Mouse (Mus musculus) gonadal fat pad, adult 2 months (tissue): ENCODE measurements around the gene Lrrc75b. TPM values are rescaled to one million over a fixed set of nuclear protein-coding genes. Genes with fewer than 3 reads are reported as not detected.

Source experiments
- DNase-seq: peaks from one replicate; pipeline ENCODE4 v3.0.0-alpha.2; 2012; ENCODE audit warnings: low read depth
- polyA plus RNA-seq: library from polyadenylated mRNA; depleted of rRNA; stranded (reverse); fragments of >200 nt; gene quantifications from 2 replicates; pipeline ENCODE4 v1.2.3, GENCODE M21; 2012; rRNA removed

Lrrc75b gene
- polyA plus RNA-seq = 9.0 and 18.2 TPM in 2 replicates

GRCm38 (mm10) chr10:75559676-75560548 is at the start of gene Lrrc75b:
TSS of gene Lrrc75b (minus strand) at chr10:75560330.
- DNase-seq = no peak

GRCm38 (mm10) chr10:75608975-75609374 is 48.8 kb upstream of the Lrrc75b start:
- no peak for DNase-seq

GRCm38 (mm10) chr10:75607253-75607652 is 47.1 kb upstream of the Lrrc75b start:
- DNase-seq = no peak

DNA sequence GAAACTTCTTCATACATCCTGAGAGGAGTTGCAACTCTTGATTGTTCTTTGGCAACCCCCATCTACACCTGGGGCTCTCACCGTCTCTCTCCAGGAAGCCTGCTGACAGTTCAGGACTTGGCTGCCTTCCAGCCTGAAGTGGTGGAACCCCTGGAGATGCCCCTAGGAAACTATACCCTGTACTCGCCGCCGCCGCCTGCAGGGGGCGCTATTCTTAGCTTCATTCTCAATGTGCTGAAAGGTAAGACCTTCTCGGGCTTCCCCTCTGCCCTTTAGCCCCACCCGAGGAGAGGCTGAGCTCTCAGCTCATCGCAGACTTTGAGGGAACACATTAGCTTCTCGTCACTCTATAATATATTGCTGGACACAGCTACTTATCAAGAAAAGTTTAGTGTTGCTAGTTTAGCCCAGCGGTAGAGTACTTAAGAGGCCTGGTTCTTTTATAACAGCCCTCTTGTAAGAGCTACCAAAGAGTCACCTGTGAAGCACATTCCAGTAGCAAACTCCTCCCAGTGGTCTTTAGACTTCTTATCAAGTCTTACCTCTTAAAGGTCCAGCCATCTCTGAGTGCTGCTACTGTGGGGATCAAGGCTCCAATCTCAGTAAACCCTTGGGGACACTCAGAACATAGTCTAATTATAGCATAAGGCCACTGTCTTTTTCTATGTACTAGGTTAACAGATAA is 45.2 kb upstream of the Lrrc75b start:
- DNase-seq = no peak

GRCm38 (mm10) chr10:75600189-75600730 is 40.1 kb upstream of the Lrrc75b start:
- no peak for DNase-seq

DNA sequence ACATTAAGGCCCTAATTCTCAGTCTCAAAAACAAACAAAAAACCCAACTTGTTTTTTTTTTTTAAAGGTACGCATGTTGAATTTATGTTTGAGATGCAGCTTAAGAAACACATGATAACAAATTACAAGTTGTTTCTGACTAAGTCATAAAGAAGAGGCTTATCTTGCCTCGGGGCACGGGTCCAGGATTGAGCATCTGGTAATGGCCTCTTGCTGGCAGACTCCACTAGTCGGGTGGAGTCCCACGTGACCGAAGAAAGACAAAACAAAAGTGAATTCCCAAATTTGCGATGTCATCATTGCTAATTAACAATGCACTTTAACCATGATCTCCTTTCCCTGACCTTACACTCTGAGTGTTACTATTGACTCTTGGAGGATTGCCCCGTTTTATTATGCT is 35.9 kb upstream of the Lrrc75b start:
- DNase-seq = no peak

DNA sequence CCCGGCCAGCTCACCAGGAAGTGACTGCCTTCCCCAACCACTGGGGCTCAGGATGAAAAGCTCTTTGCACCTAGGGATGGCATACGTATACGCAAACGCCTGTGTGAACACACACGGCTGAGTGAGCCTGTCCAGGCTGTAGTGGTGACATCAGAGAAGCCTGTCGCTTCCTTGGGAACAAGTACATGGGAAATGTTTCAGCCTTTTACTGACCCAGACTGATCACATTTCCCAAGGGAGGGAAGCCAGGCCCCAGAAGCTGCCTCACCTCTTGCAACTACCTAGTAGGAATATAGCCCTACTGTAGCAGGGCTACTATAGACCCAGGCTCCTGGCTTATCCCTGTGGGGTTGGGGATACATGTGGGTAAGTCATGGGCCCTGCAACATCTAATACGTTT is 32.5 kb upstream of the Lrrc75b start:
- DNase-seq = no peak

- no peak for DNase-seq
Observed at GRCm38 (mm10) chr10:75591211-75591894, 31.2 kb upstream of the Lrrc75b start.

GRCm38 (mm10) chr10:75589651-75590050 is 29.5 kb upstream of the Lrrc75b start:
- DNase-seq = no peak

- no peak for DNase-seq
Observed at GRCm38 (mm10) chr10:75589129-75589528, 29.0 kb upstream of the Lrrc75b start, which contains the start of gene Ggt5. TSS of gene Ggt5 (plus strand) at chr10:75589340.

- DNase-seq = no peak
Observed at GRCm38 (mm10) chr10:75588336-75588735, 28.2 kb upstream of the Lrrc75b start.

DNA sequence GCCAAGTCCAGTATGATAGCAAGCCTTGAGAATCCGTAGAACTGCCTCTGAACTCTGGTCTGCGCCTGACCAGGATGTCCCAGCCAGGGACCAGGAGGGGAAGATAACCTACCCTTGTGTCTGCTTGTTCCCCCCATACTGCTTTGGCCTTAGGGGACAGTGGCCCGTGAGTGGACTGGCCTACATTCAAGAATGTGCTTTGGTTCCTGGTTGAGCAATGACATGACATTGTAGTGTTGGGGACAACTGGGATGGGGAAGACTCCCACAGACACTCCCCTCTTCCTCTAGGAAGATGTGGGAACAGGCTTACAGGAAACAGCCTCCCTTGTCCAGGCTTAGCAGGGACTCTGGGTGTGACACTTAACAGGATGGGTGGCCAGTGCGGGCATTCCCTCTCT is 27.7 kb upstream of the Lrrc75b start:
- no peak for DNase-seq

GRCm38 (mm10) chr10:75586553-75586879 is 26.4 kb upstream of the Lrrc75b start:
- DNase-seq = no peak

GRCm38 (mm10) chr10:75585876-75586552 is 25.9 kb upstream of the Lrrc75b start:
- no peak for DNase-seq

DNA sequence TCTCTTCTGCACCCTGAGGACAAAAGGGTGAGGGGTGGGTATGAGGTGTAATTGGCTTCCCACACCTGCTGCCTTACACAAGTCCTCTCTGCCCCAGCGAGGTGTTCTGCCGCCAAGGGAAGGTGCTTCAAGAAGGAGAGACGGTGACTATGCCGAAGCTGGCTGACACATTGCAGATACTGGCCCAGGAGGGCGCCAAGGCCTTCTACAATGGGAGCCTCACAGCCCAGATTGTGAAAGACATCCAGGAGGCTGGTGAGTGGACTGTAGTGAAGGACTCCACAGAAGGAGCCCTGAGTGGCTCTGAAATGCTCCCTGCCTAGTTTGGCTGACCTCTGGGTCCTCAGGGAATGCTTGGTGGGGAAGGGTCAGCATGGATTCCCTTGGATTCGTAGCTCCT is 19.0 kb upstream of the Lrrc75b start:
- DNase-seq = no peak

DNA sequence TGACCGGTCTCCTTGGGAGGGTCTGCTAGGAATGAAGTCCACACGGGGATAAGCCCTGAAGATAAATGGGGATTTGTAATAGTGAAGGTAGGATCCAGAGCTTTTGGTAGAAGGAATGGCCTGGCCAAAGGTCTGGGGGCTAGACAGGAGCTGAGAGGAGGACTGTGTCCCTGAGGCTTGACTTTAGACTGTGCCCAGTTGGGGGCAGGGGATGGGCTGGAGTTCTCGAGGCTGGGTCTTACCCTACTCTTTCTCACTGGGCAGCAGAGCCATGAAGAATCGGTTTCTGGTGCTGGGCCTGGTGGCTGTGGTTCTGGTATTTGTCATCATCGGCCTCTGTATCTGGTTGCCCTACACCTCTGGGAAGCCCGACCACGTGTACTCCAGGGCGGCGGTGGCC is 13.8 kb upstream of the Lrrc75b start:
- DNase-seq = no peak

DNA sequence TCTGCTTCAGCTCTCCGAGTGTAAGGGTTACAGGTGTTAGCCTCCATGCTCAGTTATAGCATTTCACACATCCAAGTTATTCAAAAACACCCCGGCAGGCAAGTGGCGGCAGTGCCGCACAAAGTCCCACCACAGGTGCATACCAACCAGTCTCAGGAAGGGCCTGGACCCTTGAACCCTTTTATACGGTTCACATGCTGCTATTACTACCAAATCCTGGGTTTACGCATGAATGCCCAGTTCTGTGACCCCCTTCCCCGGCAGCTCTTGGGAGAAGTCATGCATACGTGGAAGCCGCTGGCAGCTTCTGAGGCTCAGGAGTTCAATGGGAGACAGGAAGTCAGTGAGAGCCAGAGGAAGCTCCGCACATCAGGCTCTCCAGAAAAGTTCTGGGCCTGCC is 13.1 kb upstream of the Lrrc75b start:
- DNase-seq = no peak

DNA sequence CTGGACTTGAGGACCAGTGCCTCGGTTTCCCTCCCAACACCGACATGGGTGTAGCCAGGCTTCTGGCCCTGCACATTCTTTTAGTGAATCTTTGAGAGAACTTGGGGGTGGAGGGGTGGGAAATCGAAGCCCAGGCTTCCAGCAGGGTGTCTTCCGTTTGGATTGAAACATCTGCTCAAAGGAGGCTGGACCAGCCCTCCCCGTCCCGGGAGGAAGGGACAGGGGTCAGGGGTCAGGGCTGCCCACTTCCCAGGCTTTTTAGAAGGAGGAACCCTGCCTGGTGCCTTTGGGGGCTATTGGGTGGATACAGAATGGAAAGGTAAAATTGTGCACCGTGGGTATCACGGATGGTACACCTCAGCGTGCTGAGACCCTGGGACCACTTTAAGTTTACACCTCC is 11.8 kb upstream of the Lrrc75b start:
- no peak for DNase-seq

DNA sequence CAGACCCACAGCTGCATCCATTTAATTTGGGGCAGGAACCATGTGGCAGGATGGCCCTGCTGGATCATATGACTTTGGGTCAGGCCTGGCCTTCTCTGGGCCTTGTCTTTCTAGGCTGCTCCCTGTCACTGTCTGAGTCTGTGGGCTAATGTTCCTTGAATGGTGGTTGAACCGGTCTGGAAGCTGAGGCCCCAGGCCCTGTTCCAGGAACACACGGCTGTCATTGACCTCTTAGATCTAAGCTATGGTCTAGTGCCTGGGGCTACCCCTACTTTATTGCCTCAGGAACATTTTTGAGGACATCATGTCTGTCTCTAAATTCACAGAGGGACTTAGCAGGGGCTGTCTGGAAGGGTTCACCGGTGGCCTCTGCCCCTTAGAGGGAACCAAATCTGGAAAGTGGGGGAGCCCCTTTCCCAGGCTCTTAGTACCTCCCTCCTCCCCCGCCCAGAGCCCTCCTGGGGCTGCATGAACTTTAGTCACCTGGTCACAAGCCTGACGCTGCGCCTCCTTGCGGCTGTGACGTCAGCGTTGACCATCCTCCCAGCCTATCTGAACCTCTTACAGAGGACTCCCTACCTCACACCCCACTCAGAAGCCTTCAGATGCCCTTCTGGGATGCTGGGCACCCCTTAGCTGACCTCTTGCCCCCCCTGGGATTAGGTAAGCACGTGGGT is 11.0 kb upstream of the Lrrc75b start:
- DNase-seq = no peak

- DNase-seq = no peak
Observed at GRCm38 (mm10) chr10:75568851-75569250, 8.7 kb upstream of the Lrrc75b start.

GRCm38 (mm10) chr10:75568441-75568840 is 8.3 kb upstream of the Lrrc75b start:
- no peak for DNase-seq
